Mouse (Mus musculus): Measurements from ENCODE around the gene Trpv3. TPM values are rescaled to one million over a fixed set of nuclear protein-coding genes. Genes with fewer than 3 reads are reported as not detected.

The Trpv3 gene
- total RNA-seq (2021): under 1 TPM; 0.07 to 0.20 TPM
- long read RNA-seq, experiment 1: 0 reads
- long read RNA-seq, experiment 2: 0 reads

DNA sequence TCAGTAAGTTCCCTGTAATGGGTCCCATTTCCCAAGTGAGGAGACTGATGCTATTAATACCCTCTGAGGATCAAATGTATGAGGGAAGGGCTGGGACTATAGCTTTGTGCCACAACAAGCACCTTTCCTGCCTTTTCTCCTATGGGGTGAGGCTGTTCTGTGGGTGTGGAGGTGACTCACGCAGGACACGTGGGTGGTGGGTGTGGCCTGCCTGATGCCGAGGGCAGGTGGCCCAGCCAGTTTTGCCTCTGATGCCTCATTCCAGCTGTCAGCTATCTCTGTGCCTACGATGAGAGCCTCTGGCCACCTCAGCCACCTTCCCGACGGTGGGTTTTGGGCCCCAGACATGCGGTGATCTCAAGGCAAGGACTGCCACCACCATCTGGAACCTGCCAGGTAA, at the start of gene Trpv3:
Trpv3 (plus strand) TSS at position 122 of the 400 bp plus-strand sequence.
- no peak for DNase-seq

DNA sequence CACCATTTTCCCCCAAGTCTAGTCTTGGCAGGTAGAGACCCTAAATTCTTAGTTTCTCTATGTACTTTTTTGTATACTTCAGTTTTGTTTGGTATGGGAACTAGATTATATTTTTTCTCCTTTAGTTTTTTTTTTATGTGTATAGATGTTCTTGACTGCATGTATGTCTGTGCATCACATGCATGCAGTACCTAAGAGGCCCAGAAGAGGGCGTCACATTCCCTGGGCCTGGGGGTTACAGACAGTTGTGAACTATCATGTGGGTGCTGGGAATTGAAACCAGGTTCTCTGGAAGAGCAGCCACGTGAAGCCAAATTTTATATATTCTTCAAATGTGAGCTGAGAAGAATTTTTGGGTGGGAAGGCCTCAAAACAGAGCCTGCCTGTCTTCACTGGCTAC, 47.5 kb upstream of the Trpv3 start:
- no peak for DNase-seq

GRCm38 (mm10) chr11:73220651-73221050, 46.5 kb upstream of the Trpv3 start:
- no peak for DNase-seq

- no peak for DNase-seq
These were observed 44.3 kb upstream of the Trpv3 start for GRCm38 (mm10) chr11:73222846-73223245.

DNA sequence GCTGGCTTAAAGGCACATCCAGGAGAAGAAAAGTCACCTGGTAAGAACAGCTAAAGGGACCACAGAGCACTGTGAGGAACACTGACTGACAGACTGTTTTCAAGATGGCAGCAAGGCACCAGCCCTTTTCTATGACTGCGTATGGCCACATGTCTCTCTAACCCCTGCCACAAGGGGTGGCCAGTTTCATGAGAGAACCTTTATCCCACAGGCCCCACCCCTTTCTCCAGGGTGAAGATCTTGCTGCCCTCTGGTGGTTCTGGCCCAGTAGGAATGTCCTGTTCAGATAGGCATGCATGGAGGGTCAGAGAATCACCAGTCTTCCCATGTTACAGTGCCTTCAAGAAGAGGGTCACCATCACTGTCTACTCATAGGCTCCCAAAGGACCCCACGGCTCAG, 43.2 kb upstream of the Trpv3 start:
- DNase-seq: peak; percentile 35 to 63

DNA sequence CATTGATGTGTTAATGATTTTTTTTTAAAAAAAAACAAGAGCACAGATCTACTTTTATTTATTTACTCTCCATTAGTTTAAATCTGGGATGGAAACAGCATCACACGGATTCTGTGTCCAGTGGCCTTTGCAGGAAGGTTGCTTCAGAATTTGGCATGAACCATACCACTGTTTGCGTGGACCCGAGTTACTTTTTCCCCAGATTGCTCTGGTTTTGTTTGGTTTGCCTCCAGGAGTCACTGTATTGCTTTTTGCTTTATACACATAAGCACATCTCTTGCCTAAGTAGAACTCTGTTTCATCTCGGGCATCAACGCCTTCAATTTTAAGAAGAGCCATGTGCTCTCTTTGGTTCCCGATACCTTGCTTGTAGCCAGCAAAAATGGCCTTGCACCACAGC, 41.3 kb upstream of the Trpv3 start:
- DNase-seq: no peak

GRCm38 (mm10) chr11:73228881-73229280, 38.3 kb upstream of the Trpv3 start:
- DNase-seq: no peak

- DNase-seq: peak in 1 of 2 experiments; percentile 13
These were observed 37.1 kb upstream of the Trpv3 start for GRCm38 (mm10) chr11:73230081-73230480.

DNA sequence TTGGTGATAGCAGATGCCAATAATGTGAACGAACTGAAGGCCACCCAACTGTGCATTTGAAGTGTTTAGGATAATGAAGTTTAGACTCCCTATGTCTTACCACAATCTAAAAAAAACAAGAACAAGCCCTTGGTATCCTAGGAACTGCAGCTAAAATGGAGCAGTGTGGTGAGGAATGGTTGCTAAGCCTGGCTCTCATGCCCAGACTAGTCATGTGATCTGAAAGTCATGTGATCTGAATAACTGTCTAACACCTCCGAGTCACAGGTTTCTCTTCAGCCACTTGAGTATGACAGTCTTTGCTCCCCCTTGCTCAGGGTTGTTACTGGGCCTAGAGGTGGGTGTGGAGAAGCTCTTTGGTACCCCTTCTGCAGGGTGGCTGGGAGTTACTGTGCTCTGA, 34.7 kb upstream of the Trpv3 start:
- DNase-seq: no peak

DNA sequence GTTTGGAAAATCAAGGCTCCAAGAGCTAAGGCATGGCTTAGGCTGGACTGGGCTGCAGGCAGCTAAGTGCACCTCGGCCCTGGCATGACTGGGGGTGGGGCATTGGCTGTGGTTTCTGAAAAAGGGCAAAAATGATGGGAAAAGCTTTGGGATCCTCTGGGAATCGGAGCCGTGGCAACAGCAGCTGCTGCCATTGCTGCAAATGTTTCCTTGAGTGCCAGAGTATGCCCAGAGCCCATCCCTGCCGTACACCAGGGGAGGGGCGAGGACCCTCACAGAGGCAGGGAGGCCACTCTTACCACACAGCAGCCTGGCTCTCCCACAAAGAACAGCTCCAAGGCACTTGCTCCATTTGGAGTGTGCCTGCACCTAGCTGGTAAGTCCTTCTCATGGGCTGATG, 33.2 kb upstream of the Trpv3 start, which contains the start of gene Trpv1:
Trpv1 (plus strand) TSS at position 301 of the 400 bp plus-strand sequence.
- no peak for DNase-seq

GRCm38 (mm10) chr11:73235990-73236701, 31.0 kb upstream of the Trpv3 start:
- peak; percentile 31 to 69 for DNase-seq

GRCm38 (mm10) chr11:73236731-73237130, 30.5 kb upstream of the Trpv3 start:
- DNase-seq: no peak

GRCm38 (mm10) chr11:73242199-73242598, 25.0 kb upstream of the Trpv3 start:
- no peak for DNase-seq

GRCm38 (mm10) chr11:73242777-73243176, 24.4 kb upstream of the Trpv3 start:
- no peak for DNase-seq

GRCm38 (mm10) chr11:73257362-73257945, 9.7 kb upstream of the Trpv3 start:
- DNase-seq: no peak

DNA sequence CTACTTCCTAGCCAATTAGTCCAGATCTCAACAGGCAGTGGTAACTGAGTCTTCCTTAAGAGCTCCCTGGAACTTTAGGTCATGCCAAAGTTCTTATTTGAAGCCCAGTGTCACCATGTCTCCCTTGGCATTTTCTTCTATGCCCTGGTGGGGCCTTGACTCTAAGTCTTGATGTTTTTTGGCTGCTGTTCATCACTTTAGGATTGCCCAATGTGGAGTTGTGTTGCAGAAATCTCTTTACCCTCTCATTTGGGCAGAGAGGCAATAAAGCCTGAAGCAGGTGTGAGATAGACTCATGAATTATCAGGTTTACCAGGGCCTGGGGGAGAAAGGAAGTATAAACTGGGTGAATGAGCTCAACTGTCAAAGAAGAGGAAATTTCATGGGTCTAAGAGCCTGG, 8.5 kb upstream of the Trpv3 start:
- DNase-seq: no peak

- no peak for DNase-seq
These were observed 6.7 kb upstream of the Trpv3 start for GRCm38 (mm10) chr11:73260457-73260856.

DNA sequence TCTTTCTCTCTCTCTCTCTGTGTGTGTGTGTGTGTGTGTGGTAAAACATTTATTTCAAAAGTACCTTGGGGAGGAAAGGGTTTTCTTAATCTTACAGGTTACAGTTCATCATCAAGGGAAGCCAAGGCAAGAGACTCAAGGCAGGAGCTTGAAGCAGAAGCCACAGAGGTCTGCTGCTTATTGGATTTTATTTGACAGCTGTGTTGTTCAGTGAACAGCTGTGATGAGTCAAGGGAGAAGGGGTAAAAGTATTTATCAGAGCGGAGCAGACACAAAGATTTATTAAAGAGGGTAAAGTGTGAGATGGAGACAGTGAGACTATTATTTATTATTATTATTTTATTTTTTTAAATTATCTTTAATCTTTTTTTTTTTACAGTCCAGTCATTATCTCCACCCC, 5.8 kb upstream of the Trpv3 start:
- no peak for DNase-seq

DNA sequence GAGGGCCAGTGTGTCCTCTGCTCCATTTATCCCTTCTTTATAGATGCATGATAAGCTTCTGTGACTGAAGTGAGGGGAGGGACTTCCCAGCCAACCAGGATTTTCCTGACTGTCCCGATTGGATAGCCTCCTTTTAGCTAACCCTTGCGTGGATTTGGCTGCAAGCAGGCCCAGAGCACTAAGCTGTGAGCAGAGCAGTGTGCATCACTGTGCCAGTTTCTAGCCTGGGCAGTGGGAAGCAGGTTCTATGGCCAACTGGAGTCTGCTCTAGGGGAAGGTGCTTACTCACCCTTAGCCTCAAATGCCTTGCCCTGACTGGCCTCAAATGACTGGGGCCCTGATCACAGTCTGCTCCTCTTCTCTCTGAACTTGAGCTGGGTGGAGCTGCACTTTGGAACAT, 7.6 kb downstream of the Trpv3 start:
- no peak for DNase-seq

- peak in 1 of 2 experiments; percentile 8 for DNase-seq
These were observed 13.5 kb downstream of the Trpv3 start for GRCm38 (mm10) chr11:73280710-73281109.

DNA sequence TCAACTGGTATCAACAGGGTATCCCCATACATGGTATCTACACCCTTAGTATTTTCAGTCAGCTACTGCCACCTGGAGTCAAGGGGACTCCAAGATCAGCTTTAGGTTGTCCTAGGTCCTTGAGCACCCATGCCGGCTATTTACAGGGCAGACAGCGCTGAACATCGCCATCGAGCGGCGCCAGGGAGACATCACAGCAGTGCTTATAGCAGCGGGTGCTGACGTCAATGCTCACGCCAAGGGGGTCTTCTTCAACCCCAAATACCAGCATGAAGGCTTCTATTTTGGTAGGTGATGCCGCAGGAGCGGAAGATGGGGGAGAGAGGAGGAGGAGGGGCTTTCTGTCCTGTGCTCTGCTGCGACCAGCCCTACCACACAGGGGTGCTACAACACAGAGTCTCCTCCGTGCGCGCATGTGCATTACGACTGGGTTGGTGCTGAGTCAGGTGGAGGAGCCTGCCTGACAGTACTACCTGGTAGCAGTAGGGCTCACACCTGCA, 14.4 kb downstream of the Trpv3 start:
- peak; percentile 28 to 57 for DNase-seq

- DNase-seq: no peak
These were observed 16.2 kb downstream of the Trpv3 start for GRCm38 (mm10) chr11:73283369-73283768.

DNA sequence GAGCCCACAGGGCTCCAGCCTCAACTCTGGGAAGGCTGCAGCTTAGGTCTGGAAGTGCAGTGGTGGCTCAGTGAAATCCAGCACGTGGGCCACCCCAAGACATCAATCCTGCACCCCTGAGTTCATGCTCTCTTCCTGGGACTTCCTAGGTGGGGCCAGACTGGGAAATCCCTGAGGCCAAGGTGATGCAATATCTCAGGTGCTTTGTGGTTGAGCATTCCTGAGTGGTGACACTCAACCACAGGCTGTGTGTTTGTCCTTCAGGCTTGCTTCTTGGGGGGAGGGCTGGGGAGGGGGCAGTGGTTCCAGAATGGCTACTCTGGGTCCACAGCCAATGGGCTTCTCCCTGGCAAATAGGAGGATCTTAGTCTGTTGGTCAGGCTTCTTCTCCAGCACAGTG, 16.7 kb downstream of the Trpv3 start:
- DNase-seq: no peak

GRCm38 (mm10) chr11:73284351-73284750, 17.2 kb downstream of the Trpv3 start:
- no peak for DNase-seq

All from adrenal gland, postnatal 36 days (tissue).